Mouse (Mus musculus) kidney, postnatal 0 days (tissue): ENCODE data around the gene Plekhg3. TPM values are rescaled to one million over a fixed set of nuclear protein-coding genes. Genes with fewer than 3 reads are reported as not detected.

Experiments used
- ATAC-seq: fragments of 200-750 bp; cut with Nextera tagmentation; replicated peaks from 2 replicates; pipeline ENCODE4 v1.8.0; 2017; ENCODE audit warnings: low read depth, moderate number of reproducible peaks, moderate TSS enrichment, moderate library complexity; ENCODE audit not compliant: low FRiP score
- DNase-seq: peaks from one replicate; pipeline ENCODE4 v3.0.0-alpha.2; 2016; ENCODE audit warnings: low spot score
- H3K27ac ChIP-seq: fragments of 300-500 bp; sonication (generic); 2 replicates; pipeline ENCODE4 v1.5.1; 2014; ENCODE audit warnings: mild to moderate bottlenecking
- H3K27me3 ChIP-seq: fragments of 300-500 bp; sonication (generic); 2 replicates; pipeline ENCODE4 v1.6.1; 2014; ENCODE audit warnings: low read length, mixed read lengths; ENCODE audit not compliant: insufficient read depth
- H3K36me3 ChIP-seq: fragments of 300-500 bp; sonication (generic); 2 replicates; pipeline ENCODE4 v1.6.1; 2014; ENCODE audit warnings: low read length, mixed read lengths; ENCODE audit not compliant: insufficient read depth
- H3K4me1 ChIP-seq: fragments of 300-500 bp; sonication (generic); replicated peaks from 2 replicates; pipeline ENCODE4 v1.6.1; 2014; ENCODE audit warnings: antibody characterized with exemption, low read length, mixed read lengths; ENCODE audit not compliant: insufficient read depth
- H3K4me2 ChIP-seq: fragments of 300-500 bp; sonication (generic); 2 replicates; pipeline ENCODE4 v1.6.1; 2014; ENCODE audit warnings: mild to moderate bottlenecking, low read length, moderate library complexity, mixed read lengths
- H3K4me3 ChIP-seq: fragments of 300-500 bp; sonication (generic); replicated peaks from 2 replicates; pipeline ENCODE4 v1.5.1; 2014; ENCODE audit warnings: low read depth, low read length
- H3K9ac ChIP-seq: fragments of 300-500 bp; sonication (generic); 2 replicates; pipeline ENCODE4 v1.6.1; 2014; ENCODE audit warnings: low read depth, low read length
- H3K9me3 ChIP-seq: fragments of 300-500 bp; sonication (generic); replicated peaks from 2 replicates; pipeline ENCODE4 v1.6.1; 2016; ENCODE audit warnings: low read length, inconsistent platforms, mixed read lengths
- CTCF ChIP-seq: IDR thresholded peaks from 2 replicates; pipeline ENCODE4 v1.5.1; 2016; ENCODE audit warnings: antibody characterized with exemption, low read depth, mild to moderate bottlenecking, moderate library complexity
- WGBS: fragments of 180-500 bp; shearing (Covaris S2); extraction: QIAGEN DNeasy Blood & Tissue Kit; methylation state at CpG from one replicate; pipeline ENCODE4 v1.1.7; 2014; 5-methylcytosine and 5-hydroxymethylcytosine counted together
- polyA plus RNA-seq: library from polyadenylated mRNA; unstranded; fragments of >200 nt; fragmentation: Nextera tagmentation; extraction: Ambion mirVana; gene quantifications from 2 replicates; pipeline ENCODE4 v1.2.1, GENCODE M21; 2015

Plekhg3 gene
- polyA plus RNA-seq, 1 experiment from 2014 or later: 14.9 TPM

DNA sequence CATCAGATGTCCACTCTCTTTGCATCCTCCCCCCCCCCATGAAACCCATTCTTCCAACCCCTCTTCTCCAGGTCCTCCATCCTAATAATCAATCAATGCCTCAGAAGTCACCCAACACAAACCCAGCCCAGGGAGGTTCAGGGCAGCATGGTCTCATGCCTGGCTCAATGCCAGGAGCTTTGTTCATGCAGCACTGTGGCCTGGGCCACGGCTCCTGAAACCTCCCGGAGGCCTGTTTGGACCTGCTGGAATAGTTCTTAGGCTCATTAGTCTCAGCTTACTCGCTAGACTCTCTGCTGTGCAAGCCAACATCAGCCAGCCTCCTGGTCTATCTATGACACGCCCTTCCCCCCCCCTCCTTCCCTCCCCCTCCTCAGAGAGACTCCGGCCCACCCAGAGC is 27.7 kb upstream of the Plekhg3 start:
- H3K4me2 ChIP-seq: no peak overlapping the region
- H3K9ac ChIP-seq: no peak overlapping the region
- H3K4me3 ChIP-seq: no peak overlapping the region
- no peaks in the 10 kb centered on the region for H3K36me3 ChIP-seq
- H3K27ac ChIP-seq: no peak overlapping the region
- H3K9me3 ChIP-seq: no peaks in the 10 kb centered on the region
- 0 out of 2 replicates have a peak, but pooled peaks cover 5% of the 10 kb centered on the region for H3K4me1 ChIP-seq
- TF ChIP-seq CTCF: no peak
- no peaks in the 10 kb centered on the region for H3K27me3 ChIP-seq
- DNase-seq (no peak), ATAC-seq (peak; percentile 81)
- 33% methylated on average over 5 of the region's 5 CpGs for WGBS

DNA sequence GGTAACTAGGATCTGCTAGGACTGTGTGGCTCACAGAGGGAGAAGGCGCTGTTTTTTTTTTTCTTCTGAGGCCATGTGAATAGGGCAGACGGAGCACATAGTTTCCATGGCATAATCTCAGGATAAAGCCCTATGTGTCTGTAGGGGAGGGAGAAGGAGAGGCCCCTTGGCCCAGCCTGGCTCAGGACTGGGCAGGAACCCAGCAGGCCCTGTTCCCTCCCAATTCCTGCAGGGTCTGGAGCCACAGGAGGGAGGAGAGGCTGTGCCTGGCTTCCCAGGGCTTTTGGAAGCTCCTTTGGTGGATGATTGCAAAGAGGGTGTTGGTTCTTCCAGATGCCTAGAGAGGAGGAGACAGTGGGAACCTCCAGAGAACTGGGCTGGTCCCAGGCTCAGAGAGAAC is 24.2 kb upstream of the Plekhg3 start:
- 59% methylated on average over 2 of the region's 2 CpGs for WGBS

DNA sequence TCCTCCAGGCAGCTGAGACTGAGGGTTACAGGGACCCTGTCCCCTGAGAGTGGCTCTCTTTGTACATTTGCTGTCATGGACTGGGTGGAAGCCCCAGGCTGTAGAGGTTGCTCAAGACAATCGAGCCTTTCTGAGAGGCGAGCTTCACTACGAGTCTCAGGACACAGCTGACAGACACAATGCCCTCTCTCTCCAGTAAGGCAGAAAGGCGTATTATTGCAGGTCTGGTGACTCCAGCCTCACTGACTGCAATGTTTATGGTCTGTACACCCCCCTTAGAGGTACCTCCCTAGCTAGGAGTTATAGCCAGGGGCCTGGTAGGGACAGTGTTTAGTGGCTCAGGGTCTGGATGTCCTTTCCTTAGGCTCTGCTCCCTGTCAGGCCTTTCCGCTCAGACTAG is 22.9 kb upstream of the Plekhg3 start:
- DNase-seq: peak; percentile 46
- Histone ChIP-seq H3K27me3 (no peaks in the 10 kb centered on the region), H3K9me3 (no peaks in the 10 kb centered on the region), H3K4me3 (no peak overlapping the region), H3K9ac (no peak overlapping the region), H3K36me3 (no peaks in the 10 kb centered on the region), H3K4me1 (0 out of 2 replicates have a peak, but pooled peaks cover 6% of the 10 kb centered on the region), H3K4me2 (no peak overlapping the region), H3K27ac (peak overlapping the region; percentile 38)
- TF ChIP-seq CTCF: no peak
- no peak for ATAC-seq
- 46% methylated on average over 5 of the region's 5 CpGs for WGBS

More for the DNA sequence above, 24.2 kb upstream of the Plekhg3 start:
- DNase-seq: no peak
- no peak for TF ChIP-seq CTCF
- H3K27me3 ChIP-seq: no peaks in the 10 kb centered on the region
- H3K9me3 ChIP-seq: no peaks in the 10 kb centered on the region
- H3K4me3 ChIP-seq: no peak overlapping the region
- H3K9ac ChIP-seq: no peak overlapping the region
- H3K4me2 ChIP-seq: no peak overlapping the region
- H3K4me1 ChIP-seq: 0 out of 2 replicates have a peak, but pooled peaks cover 6% of the 10 kb centered on the region
- no peak for ATAC-seq
- H3K36me3 ChIP-seq: no peaks in the 10 kb centered on the region
- H3K27ac ChIP-seq: 0 out of 2 replicates have a peak overlapping the region, but pooled peaks have one; percentile 19

DNA sequence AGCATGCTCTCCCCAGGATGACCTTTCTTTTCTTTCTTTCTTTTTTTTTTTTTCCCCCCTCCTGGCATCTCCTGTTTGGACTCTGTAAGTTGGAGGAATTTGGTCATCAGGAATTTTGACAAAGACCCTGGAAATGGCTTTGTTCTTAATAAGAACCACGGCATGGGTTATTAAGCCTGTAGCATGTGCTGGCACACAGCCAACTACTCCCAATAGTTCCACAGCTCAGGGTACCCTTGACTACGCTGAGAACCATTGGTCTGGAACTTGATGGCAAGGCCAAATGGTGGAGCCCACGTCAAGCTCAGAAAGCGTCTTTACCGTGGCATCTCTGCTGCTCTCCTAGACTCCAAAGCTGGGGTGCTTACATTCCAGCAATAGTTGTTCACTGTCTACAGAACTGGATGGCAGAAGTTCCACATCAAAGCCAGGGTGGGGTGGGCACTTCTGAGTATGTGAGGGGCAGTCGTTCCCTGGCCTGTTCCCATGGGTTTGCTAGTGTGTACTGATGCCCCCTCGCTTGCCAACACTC is 21.7 kb upstream of the Plekhg3 start:
- Histone ChIP-seq H3K36me3 (no peaks in the 10 kb centered on the region), H3K4me3 (no peak overlapping the region), H3K9ac (no peak overlapping the region), H3K4me1 (0 out of 2 replicates have a peak, but pooled peaks cover 6% of the 10 kb centered on the region), H3K27ac (peak overlapping the region; percentile 72), H3K4me2 (no peak overlapping the region), H3K9me3 (no peaks in the 10 kb centered on the region), H3K27me3 (no peaks in the 10 kb centered on the region)
- DNase-seq (peak; percentile 70), ATAC-seq (peak; percentile 76; the same call in 1 of the 2 replicates)
- 49% methylated on average over 7 of the region's 7 CpGs for WGBS
- peak; percentile 26; the same call in 1 of the 2 replicates for TF ChIP-seq CTCF

DNA sequence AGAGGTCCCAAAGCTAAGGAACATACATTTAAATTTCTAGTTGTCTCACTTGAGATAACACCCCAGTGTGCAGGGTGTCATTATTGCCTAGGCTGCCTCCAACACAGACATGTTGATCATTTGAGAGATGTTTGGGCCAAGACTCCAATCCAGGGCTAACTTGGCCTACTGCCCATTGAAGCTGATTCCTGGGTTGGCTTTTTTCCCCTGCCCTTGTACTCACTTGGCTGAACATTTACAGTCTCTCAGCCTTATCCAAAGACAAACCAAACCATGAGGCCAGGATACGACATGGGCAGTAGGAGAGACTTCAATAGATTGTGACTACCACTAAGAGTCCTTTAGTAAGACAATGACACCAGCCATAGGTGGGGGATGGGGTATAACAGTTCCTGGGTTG is 18.0 kb upstream of the Plekhg3 start:
- Histone ChIP-seq H3K9me3 (no peaks in the 10 kb centered on the region), H3K27me3 (no peaks in the 10 kb centered on the region), H3K27ac (0 out of 2 replicates have a peak overlapping the region, but pooled peaks have one; percentile 13), H3K9ac (no peak overlapping the region), H3K4me2 (no peak overlapping the region), H3K4me1 (0 out of 2 replicates have a peak, but pooled peaks cover 3% of the 10 kb centered on the region), H3K36me3 (no peaks in the 10 kb centered on the region), H3K4me3 (no peak overlapping the region)
- DNase-seq (no peak), ATAC-seq (no peak)
- WGBS: 42% methylated on average over 1 of the region's 1 CpGs
- TF ChIP-seq CTCF: no peak

DNA sequence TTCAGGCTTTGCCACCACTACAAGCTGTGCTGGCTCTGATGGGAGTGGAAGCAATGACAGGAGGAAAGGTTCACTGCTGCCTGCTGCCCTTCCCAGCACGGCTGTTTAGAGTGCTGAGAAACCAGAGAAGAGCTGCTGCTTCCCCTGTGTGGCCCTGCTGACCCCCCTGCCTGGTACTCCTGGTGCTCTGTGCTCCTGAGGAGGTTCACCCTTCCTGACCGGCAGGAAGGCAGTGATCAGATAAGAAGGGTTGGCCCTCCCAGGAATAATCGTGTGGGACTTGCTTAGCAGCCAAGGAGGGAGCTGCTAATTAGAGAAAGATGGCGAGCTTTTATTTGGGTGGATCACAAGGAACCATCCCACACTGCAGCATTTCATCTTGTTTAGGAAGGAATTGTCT is 15.8 kb upstream of the Plekhg3 start:
- no peak overlapping the region for H3K9ac ChIP-seq
- H3K4me1 ChIP-seq: no peaks in the 10 kb centered on the region
- H3K27me3 ChIP-seq: no peaks in the 10 kb centered on the region
- no peaks in the 10 kb centered on the region for H3K9me3 ChIP-seq
- H3K36me3 ChIP-seq: no peaks in the 10 kb centered on the region
- H3K4me3 ChIP-seq: no peak overlapping the region
- 17% methylated on average over 4 of the region's 4 CpGs for WGBS
- no peak overlapping the region for H3K27ac ChIP-seq
- ATAC-seq (no peak), DNase-seq (no peak)
- H3K4me2 ChIP-seq: no peak overlapping the region
- TF ChIP-seq CTCF: no peak

DNA sequence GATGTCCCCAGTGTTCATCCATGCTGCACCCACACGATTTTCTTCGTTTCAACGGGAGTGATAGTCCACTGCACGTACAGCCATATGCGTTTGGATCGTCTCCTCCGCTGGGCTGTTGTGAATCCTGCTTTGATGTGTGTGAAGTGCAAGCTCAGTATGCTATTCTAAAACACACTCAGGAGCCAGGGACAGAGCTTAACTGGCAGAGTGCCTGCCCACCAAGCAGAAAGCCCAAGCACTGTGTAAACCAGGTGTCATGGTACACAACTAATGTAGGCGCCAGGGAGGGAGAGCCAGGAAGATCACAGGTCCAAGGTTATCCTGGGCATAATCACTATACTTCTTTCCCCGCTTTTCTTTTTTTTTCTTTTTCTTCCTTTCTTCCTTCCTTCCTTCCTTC is 12.7 kb upstream of the Plekhg3 start:
- no peak for TF ChIP-seq CTCF
- no peaks in the 10 kb centered on the region for H3K9me3 ChIP-seq
- H3K4me1 ChIP-seq: no peaks in the 10 kb centered on the region
- H3K27ac ChIP-seq: no peak overlapping the region
- ATAC-seq (no peak), DNase-seq (no peak)
- no peak overlapping the region for H3K9ac ChIP-seq
- no peak overlapping the region for H3K4me3 ChIP-seq
- H3K36me3 ChIP-seq: no peaks in the 10 kb centered on the region
- 83% methylated on average over 9 of the region's 9 CpGs for WGBS
- no peak overlapping the region for H3K4me2 ChIP-seq
- no peaks in the 10 kb centered on the region for H3K27me3 ChIP-seq
